Mouse (Mus musculus) hindbrain, embryonic 11.5 days (tissue): ENCODE results near the gene Gramd1c. TPM values are rescaled to one million over a fixed set of nuclear protein-coding genes. Genes with fewer than 3 reads are reported as not detected.

ENCODE experiments used
- ATAC-seq: fragments of 200-750 bp; cut with Nextera tagmentation; 2 replicates; pipeline ENCODE4 v1.8.0; 2017; ENCODE audit warnings: mild to moderate bottlenecking, moderate TSS enrichment, moderate library complexity; ENCODE audit not compliant: low FRiP score
- DNase-seq: peaks from one replicate; pipeline ENCODE4 v3.0.0-alpha.2; 2015; ENCODE audit warnings: low spot score
- H3K27ac ChIP-seq: fragments of 300-500 bp; sonication (generic); 2 replicates; pipeline ENCODE4 v1.5.1; 2014; ENCODE audit warnings: mild to moderate bottlenecking, low read depth, low read length
- H3K27me3 ChIP-seq: fragments of 300-500 bp; sonication (generic); 2 replicates; pipeline ENCODE4 v1.6.1; 2014; ENCODE audit warnings: mild to moderate bottlenecking, low read length, moderate library complexity, mixed read lengths; ENCODE audit not compliant: control insufficient read depth, insufficient read depth
- H3K36me3 ChIP-seq: fragments of 300-500 bp; sonication (generic); 2 replicates; pipeline ENCODE4 v1.6.1; 2014; ENCODE audit warnings: mild to moderate bottlenecking, low read length, moderate library complexity, mixed read lengths; ENCODE audit not compliant: control insufficient read depth, insufficient read depth
- H3K4me1 ChIP-seq: fragments of 300-500 bp; sonication (generic); replicated peaks from 2 replicates; pipeline ENCODE4 v1.6.1; 2014; ENCODE audit warnings: low read length, mixed read lengths; ENCODE audit not compliant: control insufficient read depth, insufficient read depth
- H3K4me2 ChIP-seq: fragments of 300-500 bp; sonication (generic); replicated peaks from 2 replicates; pipeline ENCODE4 v1.6.1; 2014; ENCODE audit warnings: mild to moderate bottlenecking, low read depth, low read length
- H3K4me3 ChIP-seq: fragments of 300-500 bp; sonication (generic); 2 replicates; pipeline ENCODE4 v1.5.1; 2014; ENCODE audit warnings: low read depth, low read length
- H3K9ac ChIP-seq: fragments of 300-500 bp; sonication (generic); 2 replicates; pipeline ENCODE4 v1.6.1; 2014; ENCODE audit warnings: low read depth, low read length
- H3K9me3 ChIP-seq: fragments of 300-500 bp; sonication (generic); 2 replicates; pipeline ENCODE4 v1.6.1; 2016; ENCODE audit warnings: low read length; ENCODE audit not compliant: control insufficient read depth
- WGBS: fragments of 180-500 bp; shearing (Covaris S2); extraction: QIAGEN DNeasy Blood & Tissue Kit; methylation state at CpG from one replicate; pipeline ENCODE4 v1.1.7; 2014; 5-methylcytosine and 5-hydroxymethylcytosine counted together
- polyA plus RNA-seq: library from polyadenylated mRNA; unstranded; fragments of >200 nt; fragmentation: Nextera tagmentation; extraction: Ambion mirVana; gene quantifications from 2 replicates; pipeline ENCODE4 v1.2.1, GENCODE M21; 2014

Gramd1c gene
- polyA plus RNA-seq, 1 experiment from 2014 or later = 4.3 TPM

DNA sequence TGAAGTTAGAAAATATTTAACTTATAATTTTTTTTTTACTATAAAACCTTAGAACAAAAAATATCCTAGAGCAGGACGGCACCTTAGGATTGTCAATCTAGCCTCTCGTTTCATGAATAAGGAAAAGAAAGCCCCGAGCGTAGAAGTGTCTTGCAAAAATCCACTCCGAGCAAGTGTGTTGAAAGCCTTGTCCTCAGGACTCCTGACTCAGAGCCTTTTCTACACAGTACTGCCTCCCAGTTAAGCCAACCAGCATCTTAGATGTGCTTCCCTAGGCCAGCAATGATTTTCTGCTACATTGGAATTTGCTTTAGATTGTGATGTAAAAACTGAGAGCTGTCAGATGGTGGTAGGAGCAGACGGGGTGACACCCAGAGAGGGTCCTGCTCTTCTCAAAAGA is 130.1 kb downstream of the Gramd1c start:
- WGBS = 84% methylated on average over 6 of the region's 6 CpGs
- ATAC-seq (no peak), DNase-seq (no peak)
- H3K4me2 ChIP-seq = no peak overlapping the region
- no peaks in the 10 kb centered on the region for H3K9me3 ChIP-seq
- no peaks in the 10 kb centered on the region for H3K4me1 ChIP-seq
- no peaks in the 10 kb centered on the region for H3K27me3 ChIP-seq
- no peak overlapping the region for H3K9ac ChIP-seq
- H3K36me3 ChIP-seq = no peaks in the 10 kb centered on the region
- no peak overlapping the region for H3K4me3 ChIP-seq
- no peak overlapping the region for H3K27ac ChIP-seq

GRCm38 (mm10) chr16:43932319-43932718 is 130.8 kb downstream of the Gramd1c start:
- H3K27me3 ChIP-seq = no peaks in the 10 kb centered on the region
- H3K4me3 ChIP-seq = no peak overlapping the region
- H3K9me3 ChIP-seq = no peaks in the 10 kb centered on the region
- no peak overlapping the region for H3K27ac ChIP-seq
- DNase-seq = no peak
- no peak overlapping the region for H3K4me2 ChIP-seq
- no peaks in the 10 kb centered on the region for H3K36me3 ChIP-seq
- no peaks in the 10 kb centered on the region for H3K4me1 ChIP-seq
- H3K9ac ChIP-seq = no peak overlapping the region
- ATAC-seq = no peak
- 91% methylated on average over 7 of the region's 7 CpGs for WGBS

DNA sequence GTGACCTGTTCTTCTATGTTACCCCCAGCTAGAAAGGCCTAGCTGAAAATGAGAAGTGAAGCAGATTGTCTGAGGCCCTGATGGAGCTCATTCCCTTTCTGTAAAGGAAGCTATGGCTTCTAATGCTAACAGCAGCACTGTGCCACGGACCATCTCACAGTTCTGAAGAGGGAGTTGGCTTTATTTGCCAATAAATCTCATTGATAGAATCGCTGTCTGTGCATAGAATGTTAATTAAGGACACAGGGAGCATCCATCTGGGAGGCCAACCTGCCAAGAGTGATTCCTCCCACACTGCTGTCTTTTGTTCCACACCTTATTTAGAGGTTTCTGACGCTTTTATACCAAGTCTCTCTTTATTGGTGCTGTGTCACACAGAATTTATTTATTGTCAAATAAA is 131.6 kb downstream of the Gramd1c start:
- Histone ChIP-seq H3K9me3 (no peaks in the 10 kb centered on the region), H3K27ac (no peak overlapping the region), H3K27me3 (no peaks in the 10 kb centered on the region), H3K4me1 (no peaks in the 10 kb centered on the region), H3K4me2 (no peak overlapping the region), H3K9ac (no peak overlapping the region), H3K4me3 (no peak overlapping the region), H3K36me3 (no peaks in the 10 kb centered on the region)
- DNase-seq (no peak), ATAC-seq (no peak)
- 78% methylated on average over 3 of the region's 3 CpGs for WGBS

GRCm38 (mm10) chr16:43930577-43930976 is 132.6 kb downstream of the Gramd1c start:
- Histone ChIP-seq H3K9me3 (no peaks in the 10 kb centered on the region), H3K27me3 (no peaks in the 10 kb centered on the region), H3K4me1 (no peaks in the 10 kb centered on the region), H3K27ac (no peak overlapping the region), H3K9ac (no peak overlapping the region), H3K4me3 (no peak overlapping the region), H3K4me2 (no peak overlapping the region), H3K36me3 (no peaks in the 10 kb centered on the region)
- DNase-seq (no peak), ATAC-seq (no peak)

Other genes with a start within 250 kb of the Gramd1c start
- 12.6 and 18.4 TPM in 2 replicates for gene Ccdc191, start 173.5 kb downstream of the Gramd1c start, polyA plus RNA-seq
- 35.9 and 42.2 TPM in 2 replicates for gene Qtrt2, start 136.5 kb downstream of the Gramd1c start, polyA plus RNA-seq
- gene Zdhhc23, start 83.6 kb downstream of the Gramd1c start, polyA plus RNA-seq = 0.28 and 1.3 TPM in 2 replicates
- 73.9 and 82.8 TPM in 2 replicates for gene Atp6v1a, start 76.4 kb upstream of the Gramd1c start, polyA plus RNA-seq
- gene Naa50, start 76.5 kb upstream of the Gramd1c start, polyA plus RNA-seq = 76.0 and 86.1 TPM in 2 replicates
- 4.7 and 6.6 TPM in 2 replicates for gene Usf3, start 109.9 kb upstream of the Gramd1c start, polyA plus RNA-seq